Mouse (Mus musculus) brain, embryonic 14.5 days (tissue): ENCODE results near the gene Padi1. TPM values are rescaled to one million over a fixed set of nuclear protein-coding genes. Genes with fewer than 3 reads are reported as not detected.

ENCODE experiments used
- DNase-seq: peaks from one replicate; pipeline ENCODE4 v3.0.0-alpha.2; 2011; ENCODE audit warnings: low read depth
- CTCF ChIP-seq: fragments of 200-500 bp; IDR thresholded peaks from 2 replicates; pipeline ENCODE4 v1.5.1; 2012; ENCODE audit warnings: inconsistent platforms, mild to moderate bottlenecking, moderate library complexity, borderline replicate concordance; ENCODE audit not compliant: insufficient read depth, insufficient read length; ENCODE audit errors: extremely low read depth
- POLR2A ChIP-seq: fragments of 200-500 bp; IDR thresholded peaks from 2 replicates; pipeline ENCODE4 v1.6.1; 2012; ENCODE audit warnings: mild to moderate bottlenecking, inconsistent platforms, borderline replicate concordance; ENCODE audit not compliant: poor library complexity, insufficient read depth, insufficient read length, severe bottlenecking; ENCODE audit errors: extremely low read depth
- polyA plus RNA-seq: library from polyadenylated mRNA; depleted of rRNA; stranded (reverse); fragments of >200 nt; gene quantifications from 2 replicates; pipeline ENCODE4 v1.2.3, GENCODE M21; 2012; rRNA removed

The Padi1 gene
- 0.03 TPM in 2 replicates for polyA plus RNA-seq

- peak; percentile 22 for DNase-seq
- TF ChIP-seq CTCF (no peak), POLR2A (no peak)
Observed at GRCm38 (mm10) chr4:140845666-140846065, at the start of gene Padi1. Gene Padi1 (minus strand): TSS chr4:140845778.

GRCm38 (mm10) chr4:140892163-140892530, 46.6 kb upstream of the Padi1 start:
- TF ChIP-seq POLR2A: no peak
- no peak for TF ChIP-seq CTCF
- no peak for DNase-seq

GRCm38 (mm10) chr4:140891525-140892162, 46.1 kb upstream of the Padi1 start:
- DNase-seq: no peak
- TF ChIP-seq CTCF (no peak), POLR2A (no peak)

GRCm38 (mm10) chr4:140883852-140884251, 38.3 kb upstream of the Padi1 start:
- DNase-seq: peak; percentile 25
- TF ChIP-seq CTCF (no peak), POLR2A (no peak)

- no peak for DNase-seq
- TF ChIP-seq CTCF (no peak), POLR2A (no peak)
Observed at GRCm38 (mm10) chr4:140882981-140883380, 37.4 kb upstream of the Padi1 start.

GRCm38 (mm10) chr4:140882365-140882764, 36.8 kb upstream of the Padi1 start:
- no peak for DNase-seq
- TF ChIP-seq POLR2A (no peak), CTCF (peak; percentile 48)

- DNase-seq: no peak
- TF ChIP-seq POLR2A (no peak), CTCF (no peak)
Observed at GRCm38 (mm10) chr4:140881771-140882170, 36.2 kb upstream of the Padi1 start.

- no peak for DNase-seq
- TF ChIP-seq CTCF (no peak), POLR2A (no peak)
Observed at GRCm38 (mm10) chr4:140881026-140881670, 35.6 kb upstream of the Padi1 start.

GRCm38 (mm10) chr4:140880207-140880606, 34.6 kb upstream of the Padi1 start:
- TF ChIP-seq CTCF: no peak
- no peak for TF ChIP-seq POLR2A
- DNase-seq: no peak

GRCm38 (mm10) chr4:140879739-140880138, 34.2 kb upstream of the Padi1 start:
- peak; percentile 77 for DNase-seq
- no peak for TF ChIP-seq CTCF
- TF ChIP-seq POLR2A: no peak

GRCm38 (mm10) chr4:140879116-140879515, 33.5 kb upstream of the Padi1 start:
- DNase-seq: no peak
- TF ChIP-seq CTCF (no peak), POLR2A (no peak)

- TF ChIP-seq CTCF: no peak
- TF ChIP-seq POLR2A: no peak
- DNase-seq: no peak
Observed at GRCm38 (mm10) chr4:140878655-140879054, 33.1 kb upstream of the Padi1 start.
